Mouse (Mus musculus) thymus, postnatal 25 days (tissue): Measurements from ENCODE around the gene Tbc1d7.

Source experiments
- DNase-seq: peaks from one replicate; pipeline ENCODE4 v3.0.0; 2022

Gene Tbc1d7

GRCm38 (mm10) chr13:43132859-43133258, 38.4 kb downstream of the Tbc1d7 start:
- DNase-seq = no peak

DNA sequence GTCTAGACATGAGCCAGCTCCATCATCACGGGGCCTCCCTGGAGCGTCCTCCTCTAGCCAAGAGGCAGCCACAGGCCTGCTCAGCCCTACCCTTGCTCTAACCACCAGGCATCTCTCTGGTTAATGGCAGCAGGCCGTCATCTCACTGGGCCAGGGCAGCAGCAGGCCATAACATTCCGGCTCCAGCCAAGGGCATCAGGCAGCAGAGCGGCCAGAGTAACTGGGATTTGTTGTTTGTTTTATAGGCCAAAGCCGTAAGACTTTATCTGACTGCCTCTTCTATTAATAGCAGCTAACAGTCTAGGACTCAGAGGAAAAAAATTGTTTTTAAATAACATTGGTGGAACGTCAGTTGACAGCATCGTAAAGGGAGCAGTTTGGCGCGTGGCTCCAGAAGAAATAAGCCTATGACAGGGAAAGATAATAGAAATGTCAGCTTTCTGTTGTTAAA, 39.5 kb downstream of the Tbc1d7 start:
- no peak for DNase-seq

GRCm38 (mm10) chr13:43130161-43130560, 41.1 kb downstream of the Tbc1d7 start:
- DNase-seq = no peak

GRCm38 (mm10) chr13:43124683-43125074, 46.6 kb downstream of the Tbc1d7 start:
- DNase-seq = no peak

DNA sequence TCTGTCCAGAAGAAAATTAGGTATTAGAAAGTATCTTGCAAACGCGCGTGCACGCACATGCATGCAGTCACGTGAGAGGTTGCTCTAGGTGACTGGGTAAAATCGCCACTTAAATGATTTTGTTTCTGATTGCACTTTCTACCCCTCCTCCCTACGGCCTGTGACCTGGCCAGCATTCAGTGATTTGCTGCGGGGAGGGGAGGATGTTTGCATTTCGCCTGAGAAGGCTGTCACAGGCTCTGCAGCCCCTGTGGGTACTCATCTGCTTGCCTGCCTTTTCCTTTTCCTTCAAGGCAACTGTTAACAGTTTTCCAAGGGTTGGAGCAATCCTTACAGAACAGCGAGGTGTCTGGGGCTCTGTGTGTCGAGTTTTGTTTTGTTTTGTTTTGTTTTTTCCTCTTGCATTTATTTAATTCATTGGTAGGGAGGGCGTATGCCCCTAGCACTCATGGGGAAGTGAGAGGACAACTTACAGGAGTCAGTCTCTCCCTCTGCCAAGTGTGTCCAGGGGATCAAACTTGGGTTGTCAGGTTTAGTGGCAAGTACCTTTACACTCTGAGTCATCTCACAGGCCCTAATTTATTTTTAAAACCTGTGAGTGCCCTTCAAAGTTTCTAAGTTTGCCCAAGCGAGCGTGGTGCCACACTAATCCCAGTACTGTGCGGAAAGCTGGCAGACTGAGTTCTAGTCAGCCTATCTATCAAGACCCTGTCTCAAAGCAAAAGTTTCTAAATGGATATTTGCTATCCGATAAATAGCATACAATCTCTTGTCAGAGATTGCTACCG, 47.2 kb downstream of the Tbc1d7 start:
- DNase-seq = no peak

GRCm38 (mm10) chr13:43122306-43123070, 48.8 kb downstream of the Tbc1d7 start:
- no peak for DNase-seq

DNA sequence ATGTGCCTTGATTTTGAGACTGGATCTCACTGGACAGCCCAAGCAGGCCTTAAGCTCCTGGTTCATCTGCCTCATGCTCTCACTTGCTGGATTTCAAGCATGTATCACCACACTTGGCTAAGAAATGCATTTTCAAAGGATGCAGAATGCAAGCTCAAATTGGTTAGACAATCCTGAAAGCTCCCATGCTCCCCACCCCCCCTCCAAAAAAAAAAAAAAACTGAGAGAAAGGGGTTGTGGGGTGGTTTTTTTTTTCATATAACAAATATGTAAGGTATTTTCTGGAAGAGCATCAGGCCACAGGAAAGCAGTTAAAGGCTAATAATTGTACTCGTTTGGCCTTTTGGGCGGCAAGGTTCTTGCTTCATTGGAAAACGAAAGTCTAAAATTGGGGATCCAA, 58.2 kb downstream of the Tbc1d7 start:
- no peak for DNase-seq

GRCm38 (mm10) chr13:43112707-43113106, 58.6 kb downstream of the Tbc1d7 start:
- no peak for DNase-seq

- DNase-seq = no peak
Observed at GRCm38 (mm10) chr13:43112280-43112679, 59.0 kb downstream of the Tbc1d7 start.

- no peak for DNase-seq
Observed at GRCm38 (mm10) chr13:43104496-43104895, 66.8 kb downstream of the Tbc1d7 start.

DNA sequence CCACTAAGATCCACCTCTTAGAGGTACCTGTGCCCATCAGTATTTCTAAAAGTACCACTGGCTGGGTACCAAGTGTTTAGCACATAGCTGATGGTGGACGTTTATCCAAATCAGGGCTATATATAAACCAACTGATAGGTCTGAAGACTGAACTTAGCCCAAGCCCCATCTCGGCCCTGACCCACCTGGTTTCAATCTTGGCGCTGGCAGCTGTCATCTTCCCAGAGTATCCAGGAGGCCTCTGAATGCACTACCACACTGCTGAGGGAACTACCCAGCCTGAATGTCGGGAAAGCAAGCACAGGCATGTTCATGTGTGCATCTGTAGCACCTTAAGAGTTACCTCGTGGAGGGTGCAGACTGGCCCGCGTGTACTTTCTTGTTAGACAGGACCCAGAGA, 68.4 kb downstream of the Tbc1d7 start:
- no peak for DNase-seq
